Mouse (Mus musculus): ENCODE measurements at regions not wholly inside any gene's neighbourhood (a gene's known extent, or its start where the extent isn't known, plus 50 kb on each side); places are given as distances from the start of the nearest gene placed in this dataset.

DNA sequence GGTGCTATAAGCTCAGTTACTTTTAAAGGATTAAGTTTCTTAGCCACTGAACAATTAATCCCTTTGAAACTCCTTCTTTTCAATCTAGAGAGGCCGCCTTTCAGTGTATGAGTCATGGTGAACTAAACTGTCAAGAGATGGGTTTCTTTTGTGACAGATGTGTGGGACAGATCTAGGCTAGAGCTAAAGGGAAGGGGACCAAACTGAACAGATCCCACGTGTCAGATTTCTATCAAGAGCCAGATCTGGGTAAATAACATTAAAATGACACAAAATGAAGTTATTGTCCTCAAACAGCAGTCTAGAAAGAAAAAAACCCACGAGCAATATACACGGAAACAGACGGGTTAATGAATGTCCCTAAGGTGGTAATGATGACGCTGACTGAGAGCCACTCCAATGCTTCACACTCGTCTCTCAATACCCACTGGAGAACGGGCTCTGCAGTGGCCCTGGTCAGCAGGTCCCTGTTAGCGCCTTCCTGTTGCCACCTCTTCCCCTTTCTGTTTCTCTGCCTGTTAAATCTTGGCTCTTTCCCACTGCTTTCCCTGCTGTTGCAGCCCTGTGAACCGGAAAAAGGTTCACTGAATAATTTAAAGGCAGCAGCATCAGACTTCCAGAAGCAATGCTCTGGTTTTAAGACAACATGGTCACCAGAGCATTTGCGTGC is 52.7 kb upstream of the Rab3gap2 start:
- no peak for DNase-seq

DNA sequence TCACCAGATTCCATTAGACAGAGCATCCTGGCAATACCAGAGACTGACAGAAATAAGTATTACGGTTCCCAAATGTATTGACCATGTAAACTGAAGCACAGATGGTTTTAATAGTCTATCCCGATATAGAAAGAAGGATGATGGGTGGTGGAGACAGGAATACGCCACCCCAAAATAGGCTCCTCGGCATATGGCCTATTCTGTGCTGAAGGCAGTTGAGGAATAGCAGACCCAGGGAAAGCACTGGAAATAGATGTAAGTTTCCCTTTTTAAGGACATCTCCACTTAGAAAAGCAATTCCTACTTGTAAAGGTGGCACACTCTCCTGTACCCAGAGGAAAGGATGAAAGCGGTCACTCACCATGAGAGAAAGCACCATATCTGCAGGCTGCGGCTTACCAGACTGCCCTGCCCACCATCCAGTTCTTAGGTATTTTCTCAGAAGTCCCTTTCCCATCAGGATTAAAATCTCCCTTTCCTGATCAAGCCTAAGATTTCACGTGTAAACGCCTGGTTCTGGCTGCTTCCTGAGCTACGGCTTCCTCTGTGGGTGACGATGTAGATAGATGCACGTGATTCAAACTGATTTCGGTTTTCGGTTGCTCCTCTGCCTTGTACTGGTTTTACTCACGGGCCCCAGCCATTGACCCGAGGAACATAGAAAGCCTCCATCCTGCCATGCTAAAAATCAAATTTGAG is 53.3 kb upstream of the Rab3gap2 start:
- no peak for DNase-seq

DNA sequence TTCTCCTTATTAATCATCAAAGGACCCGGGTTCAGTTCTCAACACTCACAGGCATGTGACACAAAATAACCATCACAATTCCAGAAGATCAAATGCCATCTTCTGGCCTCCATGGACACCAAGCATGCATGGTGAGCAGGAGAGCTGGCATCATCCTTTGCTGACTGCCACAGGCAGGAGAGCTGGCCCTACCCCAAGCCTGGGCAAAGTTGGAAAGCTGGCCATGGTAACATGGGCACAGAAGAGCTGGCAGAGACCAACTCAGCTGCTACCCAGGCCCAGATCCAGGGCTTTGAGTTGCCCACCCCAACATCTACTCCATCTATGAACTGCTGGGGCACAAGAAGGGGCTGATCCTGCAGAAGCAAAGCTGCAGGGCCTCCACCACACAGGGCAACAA is 59.1 kb upstream of the Rab3gap2 start:
- no peak for DNase-seq

DNA sequence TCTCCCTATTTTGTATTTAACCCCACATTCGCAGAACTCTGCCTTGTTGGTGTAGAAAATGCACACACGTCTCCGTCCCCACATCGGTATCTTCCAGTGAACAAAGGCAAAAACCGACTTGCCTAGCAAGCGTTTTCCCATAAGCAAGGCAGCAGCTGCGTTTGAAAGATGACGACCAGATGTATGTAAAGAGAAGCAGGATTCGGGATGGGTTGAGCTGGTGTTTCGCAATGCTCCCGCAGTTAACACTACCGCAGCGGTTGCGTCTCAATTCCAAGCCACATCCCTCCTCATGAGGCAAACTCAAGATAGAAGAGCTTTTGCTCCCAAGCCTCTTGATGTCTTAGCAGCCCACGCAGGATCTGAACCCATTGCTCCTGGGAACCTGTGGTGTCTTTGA is 59.9 kb upstream of the Rab3gap2 start:
- DNase-seq = no peak

DNA sequence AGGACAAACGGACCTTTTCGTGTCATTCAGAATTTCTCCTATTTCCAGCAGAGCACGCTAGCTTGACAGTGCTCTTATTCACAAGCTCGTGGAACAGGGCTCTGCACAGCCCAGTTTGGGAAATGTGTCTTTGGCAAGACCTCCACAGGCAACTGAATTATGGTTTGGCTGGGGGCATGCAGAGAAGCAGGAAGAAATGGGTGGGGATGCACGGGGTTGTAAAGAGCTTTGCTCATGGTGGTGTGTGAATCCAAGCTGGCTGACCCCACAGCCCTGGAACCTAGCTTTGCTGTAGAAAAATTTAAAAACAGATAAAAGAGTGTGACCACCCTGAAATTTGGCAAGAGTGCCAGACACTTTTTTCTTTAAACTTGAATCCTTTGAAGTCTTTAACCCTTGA is 63.6 kb upstream of the Rab3gap2 start:
- DNase-seq = no peak

DNA sequence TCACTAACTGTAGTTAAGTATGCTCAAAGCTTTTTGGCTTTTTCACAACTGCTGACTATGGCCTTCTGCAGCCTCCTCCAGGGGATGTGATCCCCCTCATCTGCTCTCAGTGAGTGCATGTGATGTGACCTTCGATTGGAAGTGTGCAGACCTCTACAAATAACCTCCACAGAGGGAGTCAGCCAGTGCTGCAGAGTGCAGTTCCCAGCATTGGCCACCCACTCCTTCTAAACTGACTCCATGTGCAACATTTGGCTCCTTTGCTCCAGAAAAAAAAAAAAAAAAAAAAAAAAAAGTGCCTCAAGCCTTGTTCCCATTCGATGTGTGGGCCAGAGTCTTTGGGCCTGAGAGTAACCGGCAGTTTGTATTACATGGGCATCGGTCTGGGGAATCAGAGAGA is 75.7 kb upstream of the Rab3gap2 start:
- DNase-seq = no peak

DNA sequence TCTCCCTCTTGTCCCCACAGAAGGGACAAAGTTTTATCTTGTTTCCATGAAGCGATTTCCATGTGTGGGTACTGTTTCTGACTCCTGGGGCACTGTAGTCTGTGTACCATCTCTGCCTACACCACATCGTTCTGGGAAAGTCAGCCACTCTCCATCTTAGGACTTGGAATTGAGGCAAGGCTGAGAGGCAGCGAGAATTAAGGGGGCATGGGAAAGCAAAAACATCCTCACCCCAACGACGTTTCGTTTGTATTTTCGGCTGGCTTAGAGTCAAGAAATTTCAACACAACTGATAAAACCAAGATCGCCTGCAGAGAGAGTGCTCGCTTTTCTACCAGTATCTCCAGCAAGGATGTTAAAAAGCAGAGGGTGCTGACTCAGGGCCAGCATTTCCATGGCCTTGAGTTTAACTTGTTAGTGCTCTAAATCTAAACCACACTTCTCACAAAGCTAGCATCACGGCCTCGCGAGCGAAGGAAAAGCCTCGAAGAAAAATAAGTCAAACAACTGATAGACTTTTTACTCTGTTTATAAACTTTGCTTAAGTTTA is 78.1 kb upstream of the Rab3gap2 start:
- DNase-seq = peak; percentile 37 to 52

DNA sequence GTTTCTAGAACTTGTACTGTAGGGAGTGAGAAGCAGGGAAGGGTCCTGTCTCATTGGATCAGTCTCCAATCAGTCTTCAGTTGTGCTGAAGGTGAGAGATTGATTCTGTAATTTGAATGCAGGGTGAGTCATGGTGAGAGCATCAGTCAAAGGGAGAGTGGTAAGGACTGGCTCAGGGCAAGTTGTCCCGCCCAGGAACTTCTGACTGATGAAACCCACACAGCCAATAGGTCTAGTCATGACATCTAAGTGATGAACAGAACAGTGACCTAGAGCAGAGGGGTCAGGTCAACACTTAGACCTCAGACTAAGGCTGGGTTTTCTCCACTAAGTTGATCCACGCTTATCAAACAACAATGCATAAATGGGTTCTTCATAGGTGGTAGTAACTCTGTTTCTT is 82.4 kb upstream of the Rab3gap2 start:
- DNase-seq = no peak

DNA sequence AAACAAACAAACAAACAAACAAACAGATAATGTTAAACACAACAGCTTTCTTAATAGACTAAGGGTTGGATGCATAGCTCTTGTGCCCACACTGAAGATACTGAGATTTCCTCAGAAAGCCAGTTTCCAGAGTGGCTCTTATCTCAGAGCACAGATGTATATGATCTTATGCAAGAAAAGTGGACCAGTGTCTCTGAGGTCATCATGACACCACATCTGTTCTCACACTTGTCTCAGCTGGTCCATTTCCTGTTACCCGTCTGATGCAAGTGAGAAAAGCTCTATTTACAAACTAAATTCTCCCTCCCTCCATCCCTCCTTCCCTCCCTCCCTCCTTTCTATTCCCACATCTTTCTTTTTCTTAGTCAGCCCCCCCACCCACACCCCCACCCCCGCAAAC is 83.5 kb upstream of the Rab3gap2 start:
- DNase-seq = no peak

DNA sequence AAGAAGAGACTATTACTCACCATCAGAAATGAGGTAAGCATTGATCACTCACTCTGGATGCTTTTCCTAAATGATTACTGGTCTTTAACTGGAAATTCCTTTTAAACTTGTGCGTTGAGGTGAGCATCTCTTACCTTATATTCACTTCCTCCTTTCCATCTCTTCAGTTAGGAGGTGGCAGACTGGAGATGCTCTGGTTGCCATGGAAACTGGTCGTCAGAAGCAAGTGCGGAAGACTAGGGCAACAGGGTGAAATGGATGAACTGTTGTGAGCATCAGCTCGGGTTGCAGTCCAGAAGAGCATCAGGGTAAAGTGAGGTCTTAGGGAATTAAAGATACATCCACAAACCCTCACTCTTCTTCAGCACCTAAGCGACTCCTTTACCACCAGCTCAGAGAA is 86.2 kb upstream of the Rab3gap2 start:
- no peak for DNase-seq

DNA sequence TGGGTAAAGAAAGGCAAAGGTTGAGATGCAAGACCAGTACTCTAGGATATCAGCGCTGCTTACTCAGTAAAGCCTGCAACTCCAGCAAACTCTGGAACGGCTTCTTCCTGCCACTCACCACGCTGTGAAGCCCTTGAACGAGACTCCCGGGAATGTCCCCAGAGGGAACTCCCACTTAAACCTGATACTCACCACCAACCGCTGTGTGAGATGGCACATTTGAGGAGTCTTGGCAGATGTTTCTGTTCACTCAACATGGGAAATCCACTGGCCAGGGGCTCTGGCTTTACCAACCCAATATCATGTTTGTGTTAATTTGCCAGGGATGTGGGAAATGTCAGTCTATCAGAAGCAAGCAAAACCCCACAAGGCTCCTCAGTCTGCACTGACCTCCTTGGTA is 90.2 kb upstream of the Rab3gap2 start:
- DNase-seq = no peak

DNA sequence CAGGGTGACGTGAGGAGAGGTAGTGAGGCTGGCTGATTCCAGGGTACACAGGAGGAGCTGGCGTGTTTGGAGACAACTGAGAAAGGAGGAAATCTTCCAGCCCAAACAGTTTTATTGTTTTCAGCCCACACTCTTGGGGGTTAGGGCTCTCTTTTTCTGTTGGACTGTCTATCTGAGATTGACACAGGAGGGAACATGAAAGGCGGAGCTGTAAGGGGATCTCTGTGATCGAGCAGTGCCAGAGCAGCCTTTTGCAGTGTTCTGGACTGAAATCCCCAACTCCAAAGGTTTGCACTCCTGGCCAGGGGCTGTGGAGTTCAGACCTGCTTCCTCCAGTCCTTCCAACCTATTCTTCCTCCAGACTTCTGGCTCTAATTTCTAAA is 91.9 kb upstream of the Rab3gap2 start:
- DNase-seq = no peak

DNA sequence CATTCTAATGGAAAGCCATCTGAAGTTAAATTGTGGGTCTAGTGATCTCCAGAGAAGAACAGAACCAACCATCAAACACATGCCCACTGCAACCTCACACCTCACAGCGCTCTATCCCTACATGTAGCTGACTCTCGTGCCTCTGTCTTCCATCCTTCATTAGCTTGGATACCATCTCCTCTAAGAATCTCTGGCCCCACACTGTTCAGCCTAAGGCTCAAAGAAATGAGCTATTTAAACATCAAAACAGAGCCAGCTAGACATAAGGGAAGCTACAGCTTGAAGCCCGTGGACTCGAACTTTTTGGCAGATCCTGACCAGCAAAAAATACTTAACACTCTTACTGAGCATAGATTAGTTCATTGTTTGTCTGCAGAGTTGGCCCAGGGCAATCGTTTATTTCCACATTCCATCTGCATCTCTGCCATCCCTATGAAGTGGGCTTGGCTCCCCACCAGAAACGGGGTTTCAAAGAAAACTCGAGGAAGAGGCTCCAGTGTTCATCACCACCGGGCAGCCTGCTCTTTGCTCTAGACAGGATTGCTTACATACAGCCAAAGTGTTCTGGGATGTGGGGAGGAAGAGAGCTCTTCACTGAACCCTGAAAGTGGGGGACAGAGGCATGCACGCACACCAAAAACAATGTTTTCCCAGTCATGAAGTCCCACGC is 92.4 kb upstream of the Rab3gap2 start:
- DNase-seq = no peak

DNA sequence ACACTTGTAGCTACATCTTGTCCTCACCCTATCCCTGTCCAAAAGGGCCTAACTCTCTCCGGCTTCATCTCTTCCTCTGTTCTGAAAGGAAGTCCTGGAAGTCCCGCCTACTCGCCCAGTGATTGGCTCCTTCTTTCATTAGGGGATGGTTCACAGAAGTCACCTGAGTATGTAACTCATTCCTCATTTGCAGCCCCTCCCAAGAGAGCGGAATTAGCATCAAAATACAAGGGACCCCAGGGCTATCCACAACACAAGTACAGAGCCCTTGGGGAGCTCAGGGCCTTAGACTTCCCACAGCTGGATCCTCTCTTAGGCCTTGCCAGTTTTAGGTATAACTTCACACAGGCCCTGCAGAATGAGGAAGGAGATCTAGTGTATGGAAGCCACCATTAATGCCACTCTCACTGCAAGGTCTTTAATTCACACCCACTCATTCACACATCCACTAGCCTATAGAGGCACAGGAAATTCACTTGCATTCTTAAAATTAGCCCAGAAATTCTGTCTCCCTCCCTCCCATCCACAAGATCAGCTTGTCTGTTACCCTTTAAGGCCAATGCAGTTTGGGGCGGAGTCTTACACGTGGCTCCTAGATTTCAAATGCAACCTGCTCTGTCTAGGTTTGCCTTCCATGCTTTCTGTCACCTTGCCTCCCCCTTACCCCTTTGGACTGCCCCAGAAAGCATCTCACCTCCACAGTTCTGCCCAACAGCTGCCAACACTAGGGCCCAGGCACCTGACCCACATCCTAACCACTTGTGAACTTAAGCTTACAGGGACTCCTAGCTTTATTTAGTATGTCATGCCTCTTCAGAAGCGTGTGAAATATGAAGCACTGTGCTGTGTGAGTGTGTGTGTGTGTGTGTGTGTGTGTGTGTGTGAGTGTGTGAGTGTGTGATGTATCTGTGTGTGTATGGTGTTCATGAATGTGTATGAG is 98.7 kb upstream of the Rab3gap2 start:
- DNase-seq = no peak

DNA sequence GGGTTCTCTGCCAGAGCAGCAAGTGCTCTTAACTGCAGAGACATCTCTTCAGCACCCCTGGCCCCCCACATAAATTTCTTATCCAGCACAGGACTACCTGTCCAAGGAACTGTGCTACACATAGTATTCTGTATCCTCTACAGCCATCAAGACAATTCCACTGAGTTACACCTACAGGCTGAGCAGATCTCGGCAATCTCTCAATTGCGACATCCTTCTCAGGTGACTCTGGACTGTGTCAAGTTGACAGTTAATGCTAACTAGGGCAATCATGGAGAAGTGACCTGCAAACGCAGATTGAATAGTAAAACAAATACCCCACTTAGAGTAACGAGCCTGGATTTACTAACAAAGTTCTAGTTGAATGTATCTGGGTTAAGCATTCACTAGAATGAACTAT is 100.1 kb upstream of the Rab3gap2 start:
- no peak for DNase-seq

DNA sequence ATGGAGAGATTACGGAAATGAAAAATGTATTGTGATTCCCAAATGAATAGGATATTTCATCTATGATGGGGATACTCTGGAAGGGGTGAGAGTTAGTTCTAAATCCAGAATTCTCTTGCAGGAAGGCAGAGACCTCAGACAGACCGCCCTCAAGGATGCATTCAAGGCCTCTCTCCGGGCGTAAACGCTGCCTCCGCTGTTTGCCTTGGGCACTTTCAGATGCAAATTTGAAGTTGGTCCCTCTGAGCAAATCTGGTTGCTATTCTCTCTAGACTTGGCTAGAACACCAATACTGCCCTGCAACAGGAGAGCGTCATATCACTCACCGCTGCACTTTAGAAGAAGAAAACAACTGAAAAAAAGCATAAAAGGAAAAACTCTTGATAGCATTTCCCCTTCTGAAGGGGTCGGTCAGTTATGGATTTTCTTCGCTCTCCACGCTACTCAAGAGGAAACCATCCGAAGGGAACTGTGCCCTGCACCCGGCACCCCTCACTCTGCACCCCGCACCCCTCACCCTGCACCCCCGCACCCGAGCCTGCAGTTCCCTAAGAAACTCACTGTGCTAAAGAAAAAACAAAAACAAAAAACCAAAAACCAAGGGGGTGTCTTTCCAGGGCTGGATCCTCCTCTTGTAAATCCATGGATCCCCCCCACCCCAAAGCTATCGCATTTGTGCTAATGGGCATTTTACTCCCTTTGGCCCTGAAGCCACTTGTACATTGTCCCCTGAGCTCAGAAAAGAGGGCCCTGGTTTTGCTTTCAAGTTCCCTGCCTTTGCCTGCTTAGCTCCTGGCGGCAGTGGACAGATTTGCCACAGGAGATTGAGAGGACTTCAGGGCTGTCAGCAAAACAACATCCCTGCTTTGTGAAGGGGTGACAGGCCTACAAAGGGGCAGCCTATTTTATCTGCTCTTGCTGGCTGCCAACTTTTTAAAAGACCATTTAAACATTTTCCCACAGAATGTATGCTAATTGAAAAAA is 99.9 kb upstream of the Mark1 start:
- DNase-seq = peak in 1 of 2 experiments; percentile 17

DNA sequence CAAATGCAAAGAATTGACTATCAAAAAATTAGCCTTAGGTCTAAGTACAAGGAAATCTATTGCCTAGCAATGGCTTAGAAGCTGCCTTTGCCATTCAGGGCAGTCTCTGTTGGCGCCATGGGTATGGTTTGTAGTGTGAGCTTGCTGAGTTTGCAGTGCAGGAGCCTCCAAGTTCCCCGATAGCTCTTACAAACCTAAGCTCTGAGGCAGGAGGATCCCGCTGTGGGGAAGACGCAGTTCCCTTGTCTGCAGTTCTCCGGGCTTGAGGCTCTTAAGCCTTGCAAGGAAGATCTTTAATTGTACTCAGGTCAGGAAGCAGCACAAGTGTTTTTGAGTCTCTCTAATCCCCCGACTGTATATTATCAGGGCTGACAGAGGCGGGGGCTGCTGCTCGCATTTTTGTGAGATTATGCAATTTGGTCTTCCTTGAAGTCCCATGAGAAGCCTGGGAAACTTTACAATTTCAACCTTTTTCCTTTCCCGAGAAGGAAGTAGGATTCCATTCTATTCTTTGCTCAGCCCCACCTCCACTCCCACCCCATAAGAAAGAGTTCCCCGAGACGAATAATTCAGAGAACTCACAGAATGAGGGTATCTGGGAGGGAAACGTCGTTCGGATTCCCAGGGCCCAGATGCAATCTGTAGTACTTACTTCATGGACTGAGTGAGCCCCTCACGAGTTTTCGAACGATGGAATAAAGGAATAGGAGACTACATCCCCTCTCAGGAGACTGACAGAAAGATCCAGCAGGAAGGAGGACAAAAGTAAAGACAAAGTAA is 99.0 kb upstream of the Mark1 start:
- DNase-seq = no peak

DNA sequence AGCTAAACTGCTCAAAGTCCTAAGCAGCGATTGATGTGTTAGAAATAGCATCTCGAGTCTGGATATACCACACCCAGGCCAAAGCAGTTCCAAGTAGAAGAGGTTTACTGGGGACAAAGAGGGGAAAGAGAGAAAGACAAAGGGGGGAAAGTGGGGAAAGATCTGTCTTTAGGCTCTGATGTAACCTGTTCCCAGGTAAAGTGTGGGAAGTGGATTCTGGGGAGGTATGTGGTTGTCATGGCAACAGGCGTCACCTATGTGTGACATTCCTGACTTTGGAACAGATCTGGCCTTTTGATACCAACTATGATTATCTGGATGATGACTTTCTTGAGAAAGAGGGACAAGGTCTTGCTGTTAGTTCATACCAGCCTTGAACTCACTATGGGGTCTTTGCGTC is 97.4 kb upstream of the Mark1 start:
- no peak for DNase-seq

DNA sequence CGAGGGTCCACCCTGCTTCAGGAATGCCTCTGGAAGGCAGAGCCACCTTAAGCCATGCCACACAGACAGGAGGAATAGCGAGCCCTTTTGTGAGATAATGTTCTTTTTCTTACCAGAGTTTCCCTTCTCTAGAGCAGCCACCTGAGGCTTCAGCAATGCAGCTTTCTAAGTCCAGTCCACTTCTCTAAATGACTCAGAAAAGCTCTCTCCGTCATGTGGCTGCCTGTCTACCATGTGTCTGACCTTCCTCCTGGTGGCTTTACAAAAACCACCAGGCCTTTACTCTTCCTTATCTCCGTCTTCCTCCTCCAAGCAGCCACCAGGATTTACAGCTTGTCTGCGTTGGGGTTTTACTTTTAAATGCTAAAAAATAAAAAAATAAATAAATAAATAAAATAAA is 93.4 kb upstream of the Mark1 start:
- no peak for DNase-seq
